Mouse (Mus musculus): ENCODE results near the gene Cyp4f17.
A peak's percentile ranks its signal among the peaks of the same experiment; 100 is the strongest.
"Not testable (repeated sequence)": the region's sequence is repeated elsewhere in the genome, so short reads cannot be mapped to it uniquely, and the experiment has no call there.

The Cyp4f17 gene

DNA sequence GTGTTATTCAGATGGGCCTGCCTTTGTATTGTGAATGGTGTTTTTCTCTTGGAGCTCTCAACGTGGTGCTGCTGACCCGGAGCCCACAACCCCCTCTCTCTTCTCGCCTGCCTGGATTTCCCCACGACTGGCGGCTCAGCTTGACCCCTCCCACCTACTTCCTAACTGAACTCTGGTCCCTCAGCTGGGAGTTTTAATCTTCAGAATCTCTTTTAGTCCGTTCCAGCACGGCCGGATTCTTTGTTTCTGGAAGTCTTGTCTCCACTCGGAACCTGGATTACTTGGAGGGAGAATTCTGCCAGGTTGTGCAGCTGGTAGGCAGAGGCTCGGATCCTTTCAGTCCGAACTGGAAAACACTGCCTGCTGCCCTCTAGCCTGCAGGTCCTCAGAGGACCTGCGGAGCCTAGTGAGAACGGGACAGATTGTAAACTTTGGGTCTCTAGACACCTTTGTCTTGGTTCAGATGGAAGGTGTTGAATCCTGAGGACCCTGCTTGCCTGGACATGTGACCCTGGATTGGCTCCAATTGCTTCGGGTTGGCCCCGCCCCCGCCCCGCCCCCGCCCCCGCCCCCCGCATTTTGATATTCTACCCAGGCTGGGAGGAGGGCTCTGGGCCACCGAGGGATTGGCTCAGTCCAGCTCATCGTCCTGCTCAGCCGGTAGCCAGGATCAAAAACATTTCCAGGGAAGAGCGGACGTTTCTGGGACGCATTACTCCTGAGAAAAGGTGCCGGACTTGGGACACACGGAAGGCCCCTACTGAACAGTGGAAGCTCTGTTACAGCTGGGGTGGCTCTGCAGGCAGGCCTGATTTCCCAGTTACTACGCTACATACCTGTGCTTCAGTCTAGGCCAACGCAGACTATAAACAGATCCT is at the start of gene Cyp4f17:
TSS of gene Cyp4f17 (plus strand) at position 200 of the 878 bp plus-strand sequence.
- DNase-seq: peak; percentile 52

DNA sequence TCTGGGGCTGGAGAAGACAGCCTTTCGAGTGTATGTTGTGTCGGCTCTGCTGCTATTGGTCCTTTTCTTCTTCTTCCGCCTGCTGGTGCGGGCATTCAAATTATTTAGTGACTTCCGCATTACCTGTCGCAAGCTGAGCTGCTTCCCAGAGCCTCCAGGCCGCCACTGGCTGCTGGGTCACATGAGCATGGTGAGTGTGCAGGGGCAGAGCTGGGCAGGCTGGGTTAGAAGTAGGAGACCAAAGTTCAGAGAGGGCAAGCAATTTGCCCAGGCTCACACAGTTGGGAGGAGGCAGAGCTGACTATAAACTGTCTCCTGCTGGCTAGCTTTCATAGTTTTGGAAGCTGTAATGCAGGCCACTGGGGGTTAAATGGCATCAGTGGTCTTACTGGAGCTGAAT is 37.4 kb upstream of the Cyp4f17 start:
- peak; percentile 52 for DNase-seq

DNA sequence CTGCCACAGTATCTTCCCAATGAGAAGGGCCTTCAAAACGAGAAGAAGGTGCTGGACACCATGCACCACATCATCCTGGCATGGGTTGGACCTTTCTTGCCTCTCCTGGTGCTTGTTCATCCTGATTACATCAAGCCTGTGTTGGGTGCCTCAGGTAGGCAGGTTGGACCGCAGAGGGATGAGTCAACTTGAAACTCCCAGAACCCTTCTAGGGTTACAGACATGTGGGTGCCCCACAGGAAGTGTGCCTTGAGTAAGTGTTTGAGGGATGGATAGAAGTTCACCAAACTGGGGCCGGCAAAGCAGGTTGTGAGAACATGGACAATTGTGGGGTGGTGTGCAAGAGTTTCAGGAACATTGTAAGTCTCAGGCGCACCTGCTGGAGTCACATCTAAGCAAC is 35.1 kb upstream of the Cyp4f17 start:
- DNase-seq: no peak

- DNase-seq: no peak
Observed at GRCm38 (mm10) chr17:32472176-32472575, 33.7 kb upstream of the Cyp4f17 start.

- no peak for DNase-seq
Observed at GRCm38 (mm10) chr17:32474954-32475560, 30.8 kb upstream of the Cyp4f17 start.

- DNase-seq: no peak
Observed at GRCm38 (mm10) chr17:32477204-32477603, 28.6 kb upstream of the Cyp4f17 start.

GRCm38 (mm10) chr17:32478727-32479126 is 27.1 kb upstream of the Cyp4f17 start:
- no peak for DNase-seq

GRCm38 (mm10) chr17:32479554-32480506 is 26.0 kb upstream of the Cyp4f17 start:
- DNase-seq: no peak

GRCm38 (mm10) chr17:32481766-32482165 is 24.1 kb upstream of the Cyp4f17 start:
- DNase-seq: no peak

GRCm38 (mm10) chr17:32483200-32483599 is 22.6 kb upstream of the Cyp4f17 start:
- DNase-seq: peak; percentile 96

DNA sequence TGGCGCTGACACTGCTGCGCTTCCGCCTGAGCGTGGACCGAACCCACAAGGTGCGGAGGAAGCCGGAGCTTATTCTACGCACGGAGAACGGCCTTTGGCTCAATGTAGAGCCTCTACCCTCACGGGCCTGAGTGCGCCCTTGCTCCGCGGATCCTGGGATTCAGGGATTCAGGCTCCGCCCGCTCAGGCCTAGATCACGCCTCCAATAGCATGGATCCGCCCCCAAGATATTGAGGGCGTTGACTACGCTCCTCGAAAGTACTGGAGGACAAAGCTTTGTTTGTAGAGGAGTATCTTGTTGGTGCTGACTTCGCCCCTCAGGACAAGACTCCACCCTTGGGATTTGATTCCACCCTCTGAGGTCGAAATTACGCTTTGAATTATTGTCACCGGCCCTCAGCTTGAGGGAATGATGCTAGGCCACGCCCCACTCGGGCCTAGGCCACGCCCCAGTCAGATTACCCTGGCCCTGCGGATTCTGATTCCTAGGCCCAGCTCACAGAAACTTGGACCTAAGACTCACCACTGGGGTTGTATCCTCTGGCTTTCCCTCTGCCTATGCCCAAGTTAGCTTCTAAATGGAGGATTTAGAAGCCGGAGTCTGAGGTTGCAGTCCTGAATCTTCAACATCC is 13.4 kb upstream of the Cyp4f17 start:
- peak; percentile 24 for DNase-seq

DNA sequence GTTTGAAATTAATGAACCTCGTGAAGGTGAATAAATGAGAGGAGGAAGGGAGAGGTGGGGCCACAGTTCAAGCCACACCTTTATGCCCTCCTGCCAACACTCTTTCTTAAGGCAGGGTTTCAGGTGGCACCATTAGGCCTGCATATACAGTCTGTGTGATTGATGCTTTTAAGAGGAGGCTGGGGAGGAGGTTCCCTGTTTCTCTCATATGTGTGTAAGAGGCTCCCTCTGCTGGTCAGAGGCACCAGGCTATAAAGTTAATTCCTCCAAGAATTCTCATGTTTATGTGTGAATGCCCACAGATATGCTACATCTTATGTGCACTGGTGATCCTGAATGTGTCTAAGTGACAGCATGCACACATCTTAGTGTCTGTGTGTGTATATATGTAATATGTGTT is 11.2 kb upstream of the Cyp4f17 start:
- peak; percentile 61 for DNase-seq

GRCm38 (mm10) chr17:32500511-32500910 is 5.3 kb upstream of the Cyp4f17 start:
- DNase-seq: not testable (repeated sequence)

DNA sequence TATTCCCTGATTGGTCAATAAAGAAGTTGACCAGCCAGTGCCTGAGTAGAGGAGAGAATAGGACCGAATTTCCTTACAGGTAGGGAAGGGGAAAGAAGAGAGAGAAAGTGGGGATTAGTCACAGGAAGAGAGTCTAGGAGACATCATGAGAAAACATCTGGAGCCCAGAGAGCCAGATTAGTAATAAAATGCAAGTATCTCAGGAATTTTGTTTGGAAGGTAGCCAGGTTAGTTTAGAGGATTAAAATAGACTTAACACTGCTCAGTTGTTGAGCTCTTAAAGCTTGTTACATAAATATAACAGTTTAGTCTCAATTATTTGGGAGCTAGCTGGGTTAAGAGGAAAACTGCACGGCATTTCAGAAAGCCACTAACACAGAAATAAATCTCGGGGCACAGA is 4.8 kb upstream of the Cyp4f17 start:
- no peak for DNase-seq

DNA sequence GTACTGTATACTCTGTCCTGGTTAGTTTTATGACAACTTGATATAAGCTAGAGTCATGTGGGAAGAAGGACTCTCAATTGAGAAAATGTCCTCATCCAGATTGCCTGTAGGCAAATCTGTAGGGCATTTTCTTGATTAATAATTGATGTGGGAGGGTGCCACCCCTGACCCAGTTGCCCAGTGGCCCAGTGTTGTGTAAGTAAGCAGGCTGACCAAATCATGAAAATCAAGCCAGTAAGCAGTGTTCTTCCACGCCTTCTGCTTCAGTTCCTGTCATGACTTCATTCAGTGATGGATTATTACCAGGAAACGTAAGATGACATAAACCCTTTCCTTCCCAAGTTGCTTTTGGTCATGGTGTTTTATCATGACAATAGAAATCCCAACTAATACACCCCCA is 2.7 kb upstream of the Cyp4f17 start:
- peak; percentile 22 for DNase-seq

GRCm38 (mm10) chr17:32506729-32507245 is 937 bp downstream of the Cyp4f17 start:
- DNase-seq: peak; percentile 23

- DNase-seq: no peak
Observed at GRCm38 (mm10) chr17:32516126-32516525, 10.3 kb downstream of the Cyp4f17 start.

- DNase-seq: no peak
Observed at GRCm38 (mm10) chr17:32521981-32522380, 16.1 kb downstream of the Cyp4f17 start.

GRCm38 (mm10) chr17:32522386-32522785 is 16.5 kb downstream of the Cyp4f17 start:
- DNase-seq: no peak

- no peak for DNase-seq
Observed at GRCm38 (mm10) chr17:32522816-32523215, 17.0 kb downstream of the Cyp4f17 start.

DNA sequence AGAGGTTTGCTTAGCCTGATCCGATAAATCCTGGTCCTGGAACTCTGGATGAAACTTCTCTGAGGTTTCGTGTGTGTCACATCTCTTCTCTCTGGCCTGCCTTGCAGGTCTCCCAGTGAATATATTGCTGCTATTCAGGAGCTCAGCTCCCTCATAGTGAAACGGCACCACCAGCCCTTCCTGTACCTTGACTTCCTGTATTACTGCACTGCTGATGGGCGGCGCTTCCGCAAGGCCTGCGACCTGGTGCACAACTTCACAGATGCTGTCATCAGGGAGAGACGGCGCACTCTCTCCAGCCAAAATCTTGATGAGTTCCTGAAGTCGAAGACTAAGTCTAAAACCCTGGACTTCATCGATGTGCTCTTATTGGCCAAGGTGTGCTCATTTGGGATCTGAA is 18.0 kb downstream of the Cyp4f17 start:
- DNase-seq: no peak

GRCm38 (mm10) chr17:32526341-32526740 is 20.5 kb downstream of the Cyp4f17 start:
- DNase-seq: not testable (repeated sequence)
